Mouse (Mus musculus): Measurements from ENCODE around the gene Gfm1.

Gfm1 gene

GRCm38 (mm10) chr3:67493132-67493531, 63.2 kb downstream of the Gfm1 start:
- no peak for DNase-seq (ENCODE audit: extremely low read depth, low read depth, low spot score)

DNA sequence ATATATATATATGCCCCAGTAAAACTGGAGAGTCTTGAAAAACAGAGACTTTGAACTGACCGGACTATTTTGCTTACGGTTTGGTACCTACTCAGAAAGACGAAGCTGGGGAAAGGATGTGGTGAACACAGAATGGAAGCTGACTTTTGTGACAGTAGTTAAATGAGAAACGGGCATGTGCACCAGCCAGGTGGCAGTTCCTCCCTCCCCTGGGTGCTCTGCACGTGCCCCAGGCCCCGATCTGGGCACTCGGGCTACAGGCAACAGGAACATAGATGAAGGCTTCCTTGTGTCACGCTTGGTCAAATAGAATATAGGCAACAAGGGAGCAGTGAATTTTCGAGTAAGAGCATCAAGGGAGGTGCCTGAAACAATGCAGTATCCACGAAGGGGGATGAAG, 66.4 kb downstream of the Gfm1 start:
- no peak for DNase-seq (ENCODE audit: extremely low read depth, low read depth, low spot score)

- DNase-seq (ENCODE audit: extremely low read depth, low read depth, low spot score), result no peak
Observed at GRCm38 (mm10) chr3:67497998-67498397, 68.1 kb downstream of the Gfm1 start.

- DNase-seq (ENCODE audit: extremely low read depth, low read depth, low spot score), result no peak
Observed at GRCm38 (mm10) chr3:67498773-67499405, 69.0 kb downstream of the Gfm1 start.

DNA sequence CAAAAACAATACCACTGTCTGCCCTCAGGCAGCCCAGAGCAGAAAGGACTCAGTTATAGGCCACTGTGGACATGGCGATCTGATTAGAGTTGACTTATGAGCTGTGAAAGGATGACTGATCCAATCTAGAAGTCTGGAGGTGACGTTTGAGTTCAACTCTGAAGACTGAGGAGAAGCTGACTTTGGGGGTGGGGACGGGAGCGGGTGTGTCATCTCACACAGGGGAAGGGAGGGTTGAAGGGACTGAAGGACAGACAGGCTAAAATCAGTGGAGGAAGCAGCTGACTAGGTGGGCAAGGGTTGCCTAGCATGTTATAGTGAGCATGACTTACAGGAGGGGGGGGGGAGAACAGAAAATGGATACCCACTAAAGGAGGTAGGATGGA, 69.5 kb downstream of the Gfm1 start:
- no peak for DNase-seq (ENCODE audit: extremely low read depth, low read depth, low spot score)

DNA sequence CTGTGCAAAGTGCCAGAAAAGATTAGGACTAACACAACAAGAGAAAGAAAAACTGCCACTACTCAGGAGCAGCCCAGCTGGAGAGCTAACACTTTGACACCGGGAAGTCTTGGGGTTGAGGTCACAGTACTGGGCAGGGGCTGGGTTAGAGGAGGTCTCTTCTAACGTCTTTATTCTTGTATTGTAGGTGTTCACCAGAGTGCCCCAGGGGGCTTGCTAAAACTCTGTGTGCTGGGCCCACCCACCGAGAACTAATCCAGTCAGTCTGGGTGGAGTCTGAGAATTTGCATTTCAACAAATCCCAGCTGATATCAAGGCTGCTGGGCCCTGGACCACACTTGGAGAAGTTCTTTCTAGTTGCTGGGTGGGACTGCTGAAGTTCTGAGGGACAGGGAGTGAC, 74.0 kb downstream of the Gfm1 start:
- no peak for DNase-seq (ENCODE audit: extremely low read depth, low read depth, low spot score)

DNA sequence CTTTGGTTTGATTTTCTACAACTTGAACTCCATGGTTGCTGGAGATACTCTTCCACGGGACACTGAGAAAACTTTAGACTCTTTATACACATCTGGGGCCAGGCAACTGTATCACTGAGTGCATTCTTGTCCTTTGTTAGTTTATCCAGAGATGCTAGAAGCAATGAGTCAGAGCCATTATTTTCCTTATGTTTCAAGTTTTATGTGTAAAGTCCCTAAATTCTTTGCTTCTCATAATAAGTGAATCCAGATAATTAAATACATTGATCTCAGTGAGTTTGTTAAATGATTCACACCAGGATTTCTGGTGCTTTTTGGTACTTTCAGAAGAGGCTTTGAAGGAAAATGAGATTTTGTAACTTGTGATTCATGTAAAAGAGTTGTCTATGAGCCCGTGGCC, 75.4 kb downstream of the Gfm1 start:
- no peak for DNase-seq (ENCODE audit: extremely low read depth, low read depth, low spot score)

DNA sequence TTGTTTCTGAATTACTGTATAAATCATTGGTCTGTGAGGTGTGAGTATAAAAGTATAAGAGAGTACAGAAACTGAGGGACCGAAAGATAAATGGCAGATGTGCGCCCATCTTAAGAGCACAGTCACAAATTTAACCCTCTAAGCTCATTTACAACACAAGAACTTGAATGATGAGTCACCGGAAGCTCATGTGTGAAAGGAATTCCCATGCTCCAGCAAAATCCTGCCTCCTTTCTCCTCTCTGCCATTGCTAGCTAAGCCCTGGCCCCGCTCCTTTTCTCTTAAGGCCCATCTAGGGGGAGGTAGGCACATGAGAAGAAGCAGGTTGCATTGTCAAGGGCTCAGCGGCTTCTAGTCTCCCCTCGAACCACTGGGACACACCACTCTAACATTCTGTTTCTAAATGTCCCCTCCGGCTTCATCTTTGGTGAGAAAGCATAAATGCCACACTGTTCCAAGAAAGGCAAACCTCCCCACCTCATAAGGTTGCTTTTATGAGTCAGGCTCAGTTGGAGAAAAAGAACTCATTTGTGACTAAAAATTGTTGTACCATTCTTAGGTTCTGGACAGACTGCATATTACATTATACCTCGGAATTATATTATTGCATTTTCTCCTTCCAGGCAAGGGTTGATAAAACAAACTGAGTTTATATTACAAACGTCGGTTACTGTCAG, 78.5 kb downstream of the Gfm1 start:
- DNase-seq (ENCODE audit: extremely low read depth, low read depth, low spot score), result no peak

- no peak for DNase-seq (ENCODE audit: extremely low read depth, low read depth, low spot score)
Observed at GRCm38 (mm10) chr3:67512807-67513206, 82.9 kb downstream of the Gfm1 start.

- DNase-seq (ENCODE audit: extremely low read depth, low read depth, low spot score), result no peak
Observed at GRCm38 (mm10) chr3:67514801-67515273, 84.9 kb downstream of the Gfm1 start.

GRCm38 (mm10) chr3:67515274-67515801, 85.4 kb downstream of the Gfm1 start, which contains the start of gene Rarres1:
TSS of gene Rarres1 (minus strand) at chr3:67515523.
- DNase-seq (ENCODE audit: extremely low read depth, low read depth, low spot score), result no peak

- DNase-seq (ENCODE audit: extremely low read depth, low read depth, low spot score), result no peak
Observed at GRCm38 (mm10) chr3:67520568-67521143, 90.8 kb downstream of the Gfm1 start.

- peak; percentile 71 for DNase-seq (ENCODE audit: extremely low read depth, low read depth, low spot score)
Observed at GRCm38 (mm10) chr3:67522709-67523108, 92.8 kb downstream of the Gfm1 start.

DNA sequence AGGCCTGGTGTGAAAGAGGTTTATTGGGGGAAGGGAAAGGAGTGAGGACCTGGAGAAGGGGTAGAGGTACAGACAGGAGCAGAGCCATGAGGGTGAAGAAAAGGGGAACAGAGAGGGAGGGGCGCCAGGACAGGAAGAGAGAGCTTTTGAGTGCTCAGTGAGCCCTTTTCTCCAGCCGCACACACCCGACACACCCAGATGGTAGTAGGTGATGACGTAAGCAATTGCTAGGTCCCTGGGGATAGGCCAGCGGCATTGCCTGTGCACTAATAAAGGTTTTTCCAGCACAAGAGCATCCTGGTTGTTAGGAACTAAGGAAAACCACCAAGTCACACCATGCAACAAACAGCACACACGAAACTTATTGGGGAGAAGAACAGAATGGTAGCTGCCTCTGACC, 94.9 kb downstream of the Gfm1 start:
- no peak for DNase-seq (ENCODE audit: extremely low read depth, low read depth, low spot score)

Data from fat pad, adult 2 months (tissue).